Mouse (Mus musculus): ENCODE results near the gene Cd5. TPM values are rescaled to one million over a fixed set of nuclear protein-coding genes. Genes with fewer than 3 reads are reported as not detected.

Cd5 gene
- total RNA-seq, 2 experiments from 2014 or later: 0.16 TPM; not detected in 1

- DNase-seq (ENCODE audit: low spot score in 2 of 2): no peak
Observed at GRCm38 (mm10) chr19:10759525-10759924, 20.7 kb upstream of the Cd5 start.

- DNase-seq (ENCODE audit: low spot score in 2 of 2): no peak
Observed at GRCm38 (mm10) chr19:10758708-10759107, 19.9 kb upstream of the Cd5 start.

- no peak for DNase-seq (ENCODE audit: low spot score in 2 of 2)
Observed at GRCm38 (mm10) chr19:10757526-10757925, 18.7 kb upstream of the Cd5 start.

- DNase-seq (ENCODE audit: low spot score in 2 of 2): no peak
Observed at GRCm38 (mm10) chr19:10757125-10757524, 18.3 kb upstream of the Cd5 start.

- no peak for DNase-seq (ENCODE audit: low spot score in 2 of 2)
Observed at GRCm38 (mm10) chr19:10752646-10753045, 13.8 kb upstream of the Cd5 start.

GRCm38 (mm10) chr19:10752106-10752505 lies 13.3 kb upstream of the Cd5 start:
- no peak for DNase-seq (ENCODE audit: low spot score in 2 of 2)

GRCm38 (mm10) chr19:10751607-10752006 lies 12.8 kb upstream of the Cd5 start:
- DNase-seq (ENCODE audit: low spot score in 2 of 2): no peak

- no peak for DNase-seq (ENCODE audit: low spot score in 2 of 2)
Observed at GRCm38 (mm10) chr19:10750161-10750560, 11.4 kb upstream of the Cd5 start.

- no peak for DNase-seq (ENCODE audit: low spot score in 2 of 2)
Observed at GRCm38 (mm10) chr19:10749295-10749694, 10.5 kb upstream of the Cd5 start.

GRCm38 (mm10) chr19:10748401-10749102 lies 9.8 kb upstream of the Cd5 start:
- DNase-seq (ENCODE audit: low spot score in 2 of 2): no peak

GRCm38 (mm10) chr19:10747718-10748117 lies 8.9 kb upstream of the Cd5 start:
- no peak for DNase-seq (ENCODE audit: low spot score in 2 of 2)

GRCm38 (mm10) chr19:10747182-10747581 lies 8.4 kb upstream of the Cd5 start:
- DNase-seq (ENCODE audit: low spot score in 2 of 2): no peak

GRCm38 (mm10) chr19:10742565-10742964 lies 3.8 kb upstream of the Cd5 start:
- no peak for DNase-seq (ENCODE audit: low spot score in 2 of 2)

GRCm38 (mm10) chr19:10742145-10742544 lies 3.3 kb upstream of the Cd5 start:
- no peak for DNase-seq (ENCODE audit: low spot score in 2 of 2)

GRCm38 (mm10) chr19:10740641-10741440 lies 2.0 kb upstream of the Cd5 start:
- no peak for DNase-seq (ENCODE audit: low spot score in 2 of 2)

GRCm38 (mm10) chr19:10739916-10740315 lies 1.1 kb upstream of the Cd5 start:
- no peak for DNase-seq (ENCODE audit: low spot score in 2 of 2)

- DNase-seq (ENCODE audit: low spot score in 2 of 2): no peak
Observed at GRCm38 (mm10) chr19:10738038-10738437, 764 bp downstream of the Cd5 start.

GRCm38 (mm10) chr19:10735861-10736260 lies 2.9 kb downstream of the Cd5 start:
- DNase-seq (ENCODE audit: low spot score in 2 of 2): no peak

- DNase-seq (ENCODE audit: low spot score in 2 of 2): no peak
Observed at GRCm38 (mm10) chr19:10735061-10735460, 3.7 kb downstream of the Cd5 start.

- no peak for DNase-seq (ENCODE audit: low spot score in 2 of 2)
Observed at GRCm38 (mm10) chr19:10734554-10734953, 4.2 kb downstream of the Cd5 start.

GRCm38 (mm10) chr19:10733501-10734127 lies 5.2 kb downstream of the Cd5 start:
- DNase-seq (ENCODE audit: low spot score in 2 of 2): no peak

- no peak for DNase-seq (ENCODE audit: low spot score in 2 of 2)
Observed at GRCm38 (mm10) chr19:10732741-10733140, 6.1 kb downstream of the Cd5 start.
